Mouse (Mus musculus) urinary bladder, postnatal 36 days (tissue): ENCODE measurements at regions not wholly inside any gene's neighbourhood (a gene's known extent, or its start where the extent isn't known, plus 50 kb on each side); places are given as distances from the start of the nearest gene placed in this dataset.

ENCODE experiments used
- DNase-seq, 2 experiments: peaks; one replicate each; pipeline ENCODE4 v3.0.0; 2022; ENCODE audit warnings: low spot score in 2 of 2, mixed read lengths in 1 of 2

- no peak for DNase-seq
These were observed 289.6 kb downstream of the Kcnrg start for GRCm38 (mm10) chr14:61896879-61897278.

- DNase-seq = no peak
These were observed 291.4 kb downstream of the Kcnrg start for GRCm38 (mm10) chr14:61898664-61899063.

- DNase-seq = no peak
These were observed 297.3 kb downstream of the Kcnrg start for GRCm38 (mm10) chr14:61904426-61905124.

GRCm38 (mm10) chr14:61918113-61918512, 310.9 kb downstream of the Kcnrg start:
- no peak for DNase-seq

GRCm38 (mm10) chr14:61931811-61932210, 324.6 kb downstream of the Kcnrg start:
- DNase-seq = no peak

- no peak for DNase-seq
These were observed 334.4 kb downstream of the Kcnrg start for GRCm38 (mm10) chr14:61941682-61942081.

GRCm38 (mm10) chr14:61945659-61946058, 338.4 kb downstream of the Kcnrg start:
- no peak for DNase-seq

- DNase-seq = no peak
These were observed 342.2 kb downstream of the Kcnrg start for GRCm38 (mm10) chr14:61949446-61949845.

- DNase-seq = no peak
These were observed 342.4 kb upstream of the Rnaseh2b start for GRCm38 (mm10) chr14:61950004-61950403.

GRCm38 (mm10) chr14:61953029-61953428, 339.4 kb upstream of the Rnaseh2b start:
- DNase-seq = no peak

GRCm38 (mm10) chr14:61955416-61955815, 337.0 kb upstream of the Rnaseh2b start:
- DNase-seq = no peak

GRCm38 (mm10) chr14:61960243-61960957, 332.0 kb upstream of the Rnaseh2b start:
- DNase-seq = no peak

GRCm38 (mm10) chr14:61968467-61968866, 323.9 kb upstream of the Rnaseh2b start:
- DNase-seq = no peak

- no peak for DNase-seq
These were observed 323.3 kb upstream of the Rnaseh2b start for GRCm38 (mm10) chr14:61968957-61969535.

- no peak for DNase-seq
These were observed 321.8 kb upstream of the Rnaseh2b start for GRCm38 (mm10) chr14:61970591-61970990.

- no peak for DNase-seq
These were observed 321.0 kb upstream of the Rnaseh2b start for GRCm38 (mm10) chr14:61971100-61972088.

GRCm38 (mm10) chr14:61975301-61975732, 317.1 kb upstream of the Rnaseh2b start:
- DNase-seq = no peak

- DNase-seq = no peak
These were observed 311.8 kb upstream of the Rnaseh2b start for GRCm38 (mm10) chr14:61980581-61980980.

GRCm38 (mm10) chr14:61985575-61985974, 306.8 kb upstream of the Rnaseh2b start:
- DNase-seq = no peak

- DNase-seq = no peak
These were observed 306.2 kb upstream of the Rnaseh2b start for GRCm38 (mm10) chr14:61986203-61986602.

GRCm38 (mm10) chr14:61995253-61995652, 297.1 kb upstream of the Rnaseh2b start:
- no peak for DNase-seq

GRCm38 (mm10) chr14:61997736-61998135, 294.7 kb upstream of the Rnaseh2b start:
- no peak for DNase-seq
